8 mouse cellular contexts compared by ENCODE assay signal in genomic region chr11:86807505-86807989, GRCm38 (mm10). TPM values are rescaled to one million over a fixed set of nuclear protein-coding genes. Genes with fewer than 3 reads are reported as not detected.
DNase-seq lines count a peak whose midpoint lies in the region; ATAC-seq and TF ChIP-seq lines count a peak whose summit lies in the region.

Gene Dhx40, minus strand, starts transcription at chr11:86807746.

- ATAC-seq in embryonic facial prominence, embryonic 15.5 days (ENCODE audit: insufficient number of reproducible peaks, low FRiP score, low TSS enrichment, low read depth) = peak; percentile 91
- ATAC-seq in kidney, embryonic 14.5 days (ENCODE audit: low FRiP score, low TSS enrichment) = peak; percentile 94
- ATAC-seq in limb, embryonic 15.5 days (ENCODE audit: insufficient number of reproducible peaks, low FRiP score, low TSS enrichment, low read depth) = peak; percentile 92

- no peaks in the 10 kb centered on the region for H3K9me3 ChIP-seq in embryonic facial prominence, embryonic 15.5 days (replicated peaks)
- H3K9me3 ChIP-seq in kidney, embryonic 14.5 days (ENCODE audit: control insufficient read depth, low read length) = no peaks in the 10 kb centered on the region
- no peaks in the 10 kb centered on the region for H3K9me3 ChIP-seq in limb, embryonic 15.5 days

- H3K4me1 ChIP-seq in bone marrow, adult 2 months (ENCODE audit: control insufficient read depth, insufficient read depth, low read length) = peaks cover 2% of the 10 kb centered on the region; the same call in 1 of the 2 replicates
- peaks cover 10% of the 10 kb centered on the region; the same call in 1 of the 2 replicates for H3K4me1 ChIP-seq in embryonic facial prominence, embryonic 15.5 days
- H3K4me1 ChIP-seq in kidney, embryonic 14.5 days (ENCODE audit: control insufficient read depth, insufficient read depth, low read length) = no peaks in the 10 kb centered on the region
- peaks cover 3% of the 10 kb centered on the region; the same call in 1 of the 2 replicates for H3K4me1 ChIP-seq in limb, embryonic 15.5 days

- 7% methylated on average over 40 of the region's 40 CpGs for WGBS in bone marrow, adult 2 months
- WGBS in embryonic facial prominence, embryonic 15.5 days = 5% methylated on average over 40 of the region's 40 CpGs
- 6% methylated on average over 40 of the region's 40 CpGs for WGBS in kidney, embryonic 14.5 days
- 6% methylated on average over 40 of the region's 40 CpGs for WGBS in limb, embryonic 15.5 days

- no peak for TF ChIP-seq CTCF in bone marrow, adult 2 months (IDR thresholded peaks at IDR 0.05; ENCODE audit: control insufficient read depth, insufficient read depth, low read length)

- H3K36me3 ChIP-seq in embryonic facial prominence, embryonic 15.5 days = peaks cover 12% of the 10 kb centered on the region
- H3K36me3 ChIP-seq in kidney, embryonic 14.5 days (ENCODE audit: control insufficient read depth, insufficient read depth, low read length) = peaks cover 18% of the 10 kb centered on the region; the same call in 1 of the 2 replicates
- H3K36me3 ChIP-seq in limb, embryonic 15.5 days = peaks cover 16% of the 10 kb centered on the region

- H3K27ac ChIP-seq in bone marrow, adult 2 months (ENCODE audit: control insufficient read depth, insufficient read depth, low read depth, low read length, poor library complexity) = peak within 1 kb of the TSS; percentile 73
- peak within 1 kb of the TSS; percentile 76 for H3K27ac ChIP-seq in embryonic facial prominence, embryonic 15.5 days (replicated peaks)
- H3K27ac ChIP-seq in kidney, embryonic 14.5 days (ENCODE audit: low read depth, low read length) = peak within 1 kb of the TSS; percentile 78
- peak within 1 kb of the TSS; percentile 80 for H3K27ac ChIP-seq in limb, embryonic 15.5 days

- TF ChIP-seq POLR2A in bone marrow, adult 2 months (IDR thresholded peaks at IDR 0.05; ENCODE audit: borderline replicate concordance, control insufficient read depth, low read depth, low read length) = peak; percentile 65; the same call in 1 of the 2 replicates

- peak; percentile 89 for DNase-seq in 416B (ENCODE audit: low read depth)
- peak; percentile 89 to 93 for DNase-seq in heart, adult 9 months (ENCODE audit: low spot score in 2 of 2)
- DNase-seq in monocyte, adult 2 months (ENCODE audit: low read depth in 1 of 2, low spot score in 2 of 2) = peak; percentile 67 to 86
- DNase-seq in spleen, postnatal 36 days (ENCODE audit: low spot score in 2 of 2) = peak; percentile 88 to 89

- H3K9ac ChIP-seq in embryonic facial prominence, embryonic 15.5 days = peak within 1 kb of the TSS; percentile 77
- peak within 1 kb of the TSS; percentile 76 for H3K9ac ChIP-seq in kidney, embryonic 14.5 days (ENCODE audit: low read depth, low read length)
- peak within 1 kb of the TSS; percentile 72 for H3K9ac ChIP-seq in limb, embryonic 15.5 days

- peak within 1 kb of the TSS; percentile 84 for H3K4me2 ChIP-seq in embryonic facial prominence, embryonic 15.5 days (replicated peaks)
- H3K4me2 ChIP-seq in kidney, embryonic 14.5 days (replicated peaks; ENCODE audit: low read depth, low read length) = peak within 1 kb of the TSS; percentile 67
- H3K4me2 ChIP-seq in limb, embryonic 15.5 days = peak within 1 kb of the TSS; percentile 76

- H3K27me3 ChIP-seq in embryonic facial prominence, embryonic 15.5 days = no peaks in the 10 kb centered on the region
- H3K27me3 ChIP-seq in kidney, embryonic 14.5 days (ENCODE audit: control insufficient read depth, insufficient read depth, low read length) = no peaks in the 10 kb centered on the region
- no peaks in the 10 kb centered on the region for H3K27me3 ChIP-seq in limb, embryonic 15.5 days

- H3K4me3 ChIP-seq in bone marrow, adult 2 months (replicated peaks; ENCODE audit: control insufficient read depth, low read depth, low read length) = peak within 1 kb of the TSS; percentile 87
- peak within 1 kb of the TSS; percentile 99 for H3K4me3 ChIP-seq in embryonic facial prominence, embryonic 15.5 days (replicated peaks)
- H3K4me3 ChIP-seq in kidney, embryonic 14.5 days (ENCODE audit: low read length) = peak within 1 kb of the TSS; percentile 100
- peak within 1 kb of the TSS; percentile 93 for H3K4me3 ChIP-seq in limb, embryonic 15.5 days

RNA-seq across cellular contexts. Expression of gene Dhx40, which starts in this region (rescaled TPM):
- 7.1 and 18.2 TPM in 2 replicates for polyA plus RNA-seq in bone marrow, adult 2 months (2011; ENCODE audit: insufficient read depth, insufficient read length, low replicate concordance, missing spikeins)
- polyA plus RNA-seq in embryonic facial prominence, embryonic 15.5 days (2015; fragmentation: Nextera tagmentation; extraction: Ambion mirVana) = 20.5 and 20.7 TPM in 2 replicates
- polyA plus RNA-seq in kidney, embryonic 14.5 days (2014; fragmentation: Nextera tagmentation; extraction: Ambion mirVana) = 29.6 and 44.5 TPM in 2 replicates
- 19.9 and 21.4 TPM in 2 replicates for polyA plus RNA-seq in limb, embryonic 15.5 days (2015; fragmentation: Nextera tagmentation; extraction: Ambion mirVana)

Comparison
In these comparisons a context has a peak if more than half of its experiments do, and no peak if none do; other contexts are left out.
1. Peak in every context shown above with its lines: DNase-seq, ATAC-seq, H3K4me3 ChIP-seq and H3K27ac ChIP-seq.